Mouse (Mus musculus) liver, embryonic 13.5 days (tissue): ENCODE results near the gene Invs. TPM values are rescaled to one million over a fixed set of nuclear protein-coding genes. Genes with fewer than 3 reads are reported as not detected.
A peak's percentile ranks its signal among the peaks of the same experiment; 100 is the strongest.

Experiments used
- ATAC-seq: fragments of 200-750 bp; cut with Nextera tagmentation; 2 replicates; pipeline ENCODE4 v1.8.0; 2017; ENCODE audit warnings: low read depth, mild to moderate bottlenecking, moderate number of reproducible peaks, moderate library complexity
- DNase-seq: peaks from one replicate; pipeline ENCODE4 v3.0.0; 2022
- H3K27ac ChIP-seq: fragments of 300-500 bp; sonication (generic); 2 replicates; pipeline ENCODE4 v1.5.1; 2015; ENCODE audit warnings: moderate library complexity, mild to moderate bottlenecking, inconsistent platforms
- H3K27me3 ChIP-seq: fragments of 300-500 bp; sonication (generic); 2 replicates; pipeline ENCODE4 v1.6.1; 2015; ENCODE audit warnings: mild to moderate bottlenecking, inconsistent platforms
- H3K36me3 ChIP-seq: fragments of 300-500 bp; sonication (generic); 2 replicates; pipeline ENCODE4 v1.6.1; 2015; ENCODE audit warnings: mild to moderate bottlenecking, inconsistent platforms
- H3K4me1 ChIP-seq: fragments of 300-500 bp; sonication (generic); replicated peaks from 2 replicates; pipeline ENCODE4 v1.6.1; 2015; ENCODE audit warnings: inconsistent platforms
- H3K4me2 ChIP-seq: fragments of 300-500 bp; sonication (generic); 2 replicates; pipeline ENCODE4 v1.6.1; 2015; ENCODE audit warnings: inconsistent platforms, mild to moderate bottlenecking, moderate library complexity
- H3K4me3 ChIP-seq: fragments of 300-500 bp; sonication (generic); replicated peaks from 2 replicates; pipeline ENCODE4 v1.5.1; 2015; ENCODE audit warnings: mild to moderate bottlenecking, inconsistent platforms
- H3K9ac ChIP-seq: fragments of 300-500 bp; sonication (generic); 2 replicates; pipeline ENCODE4 v1.6.1; 2015; ENCODE audit warnings: mild to moderate bottlenecking, inconsistent platforms
- H3K9me3 ChIP-seq: fragments of 300-500 bp; sonication (generic); replicated peaks from 2 replicates; pipeline ENCODE4 v1.6.1; 2016; ENCODE audit warnings: inconsistent platforms
- WGBS: fragments of 180-500 bp; shearing (Covaris S2); methylation state at CpG from one replicate; pipeline ENCODE4 v1.1.7; 2015; ENCODE audit not compliant: insufficient replicate concordance; 5-methylcytosine and 5-hydroxymethylcytosine counted together
- polyA plus RNA-seq: library from polyadenylated mRNA; unstranded; fragments of >200 nt; fragmentation: Nextera tagmentation; extraction: Ambion mirVana; gene quantifications from 2 replicates; pipeline ENCODE4 v1.2.1, GENCODE M21; 2015

Invs gene
- polyA plus RNA-seq, 1 experiment from 2014 or later, result 2.0 TPM

DNA sequence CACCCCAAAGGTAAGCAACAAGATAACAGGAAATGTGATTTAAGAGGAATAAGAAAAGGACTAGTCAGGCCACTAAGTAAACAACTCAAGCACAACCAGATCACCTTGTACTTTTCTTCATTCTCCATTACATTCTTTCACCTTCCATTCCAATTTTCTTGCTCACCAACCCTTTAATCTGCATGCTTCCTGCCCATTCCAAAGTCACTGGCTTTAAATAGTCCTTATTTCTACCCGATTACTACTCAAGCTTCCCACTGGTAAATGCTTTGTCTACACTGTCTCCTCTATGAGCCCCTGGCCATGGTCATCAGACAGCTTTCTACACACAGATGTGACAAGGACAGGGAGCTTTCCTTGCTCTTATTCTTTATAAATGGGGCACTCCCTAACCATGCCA is 191.4 kb downstream of the Invs start:
- Histone ChIP-seq H3K4me1 (peaks cover 16% of the 10 kb centered on the region), H3K4me3 (peak overlapping the region; percentile 28), H3K9ac (peak overlapping the region; percentile 51; the same call in 1 of the 2 replicates), H3K9me3 (no peaks in the 10 kb centered on the region), H3K36me3 (peaks cover 20% of the 10 kb centered on the region), H3K27me3 (no peaks in the 10 kb centered on the region), H3K27ac (no peak overlapping the region), H3K4me2 (peak overlapping the region; percentile 92)
- WGBS, result 48% methylated on average over 1 of the region's 1 CpGs
- ATAC-seq (no peak), DNase-seq (no peak)

DNA sequence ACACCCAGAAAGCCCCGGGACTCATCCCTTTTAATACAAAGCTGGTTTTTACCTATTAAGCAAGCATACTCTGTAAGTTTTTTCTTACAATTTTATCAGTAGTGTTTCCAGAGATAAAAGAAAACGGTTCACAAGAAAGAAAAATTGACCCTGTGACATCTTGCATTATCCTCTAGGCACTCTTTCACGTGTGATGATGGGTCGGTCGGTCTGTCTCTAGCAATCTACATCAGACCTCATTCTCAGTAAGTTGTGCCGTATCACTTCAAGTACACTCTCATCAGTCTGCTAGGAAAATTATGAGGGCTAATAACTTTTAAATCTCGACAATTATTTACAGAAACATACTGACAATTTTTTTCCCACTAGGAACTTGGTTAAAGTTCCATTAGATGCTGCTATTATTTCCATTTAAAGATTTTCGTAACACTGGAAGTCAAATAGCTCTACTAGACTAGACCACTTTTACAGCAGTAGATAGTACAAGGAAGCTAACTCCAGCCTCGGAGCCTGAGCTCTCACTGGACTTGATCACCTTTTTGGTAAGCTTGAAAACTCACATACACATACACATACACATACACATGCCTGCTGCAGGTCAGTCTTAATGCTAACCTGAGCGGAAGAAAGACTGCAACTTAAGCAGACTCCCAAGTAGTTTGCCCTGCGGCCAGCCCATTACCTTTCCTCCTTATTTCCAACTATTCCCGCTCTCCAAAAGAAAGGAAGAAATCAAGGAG is 192.7 kb downstream of the Invs start:
- Histone ChIP-seq H3K4me2 (peak overlapping the region; percentile 92), H3K4me3 (peak overlapping the region; percentile 96), H3K9me3 (no peaks in the 10 kb centered on the region), H3K27ac (peak overlapping the region; percentile 82), H3K9ac (peak overlapping the region; percentile 97), H3K36me3 (peaks cover 12% of the 10 kb centered on the region), H3K27me3 (no peaks in the 10 kb centered on the region), H3K4me1 (peaks cover 16% of the 10 kb centered on the region)
- ATAC-seq (peak; percentile 16; the same call in 1 of the 2 replicates), DNase-seq (no peak)
- WGBS, result 4% methylated on average over 12 of the region's 12 CpGs

DNA sequence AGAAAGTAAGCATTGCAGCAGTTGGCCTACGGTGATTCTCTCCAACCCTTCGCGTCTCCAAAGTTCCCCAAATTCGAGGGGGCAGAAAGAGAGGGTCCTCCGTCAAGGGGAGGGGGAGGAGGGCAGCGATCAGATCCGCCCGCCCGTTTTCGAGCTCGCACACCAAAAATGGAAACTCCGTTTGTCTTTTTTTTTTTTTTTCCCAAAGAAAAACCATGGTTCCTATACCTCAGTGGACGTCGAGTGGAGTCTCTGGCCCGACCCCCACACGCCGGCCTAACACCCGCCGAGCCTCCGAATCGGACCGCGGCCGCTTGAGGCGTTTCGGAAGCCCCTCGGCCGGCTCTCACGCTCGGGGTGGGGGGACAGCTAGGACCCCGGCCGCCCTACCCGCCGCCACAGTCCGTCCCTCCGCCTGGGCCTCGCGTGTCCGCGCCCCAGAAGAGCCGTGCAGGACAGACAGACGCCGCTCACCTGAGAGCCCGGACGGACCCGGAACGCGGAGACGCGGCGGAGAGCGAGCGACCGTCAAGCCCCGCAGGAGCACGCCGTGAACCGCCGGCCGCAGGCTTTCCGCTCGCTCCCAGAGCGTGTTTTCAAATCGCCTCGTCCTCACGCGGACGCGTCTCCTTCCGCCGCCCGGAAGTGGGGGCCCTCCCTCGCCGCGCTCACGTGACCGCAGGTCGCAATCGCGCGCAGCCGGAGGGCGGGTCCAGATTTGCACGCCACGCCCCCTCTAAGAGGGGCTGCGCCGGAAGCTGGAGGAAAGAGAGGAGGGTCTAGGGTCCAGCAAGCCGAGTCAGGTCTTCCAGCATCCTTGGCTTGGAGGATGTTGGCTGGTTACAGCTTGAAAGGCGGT is 193.5 kb downstream of the Invs start, which contains the start of gene Tex10:
Gene Tex10 (minus strand): TSS at position 668 of the 859 bp plus-strand sequence.
- H3K4me3 ChIP-seq, result peak within 1 kb of the TSS; percentile 96
- no peaks in the 10 kb centered on the region for H3K9me3 ChIP-seq
- H3K4me2 ChIP-seq, result peak within 1 kb of the TSS; percentile 92
- DNase-seq (peak; percentile 83), ATAC-seq (peak; percentile 90)
- peaks cover 16% of the 10 kb centered on the region for H3K4me1 ChIP-seq
- peaks cover 8% of the 10 kb centered on the region for H3K36me3 ChIP-seq
- no peaks in the 10 kb centered on the region for H3K27me3 ChIP-seq
- under 1% methylated on average over 89 of the region's 89 CpGs for WGBS
- peak within 1 kb of the TSS; percentile 97 for H3K9ac ChIP-seq
- peak within 1 kb of the TSS; percentile 82 for H3K27ac ChIP-seq

DNA sequence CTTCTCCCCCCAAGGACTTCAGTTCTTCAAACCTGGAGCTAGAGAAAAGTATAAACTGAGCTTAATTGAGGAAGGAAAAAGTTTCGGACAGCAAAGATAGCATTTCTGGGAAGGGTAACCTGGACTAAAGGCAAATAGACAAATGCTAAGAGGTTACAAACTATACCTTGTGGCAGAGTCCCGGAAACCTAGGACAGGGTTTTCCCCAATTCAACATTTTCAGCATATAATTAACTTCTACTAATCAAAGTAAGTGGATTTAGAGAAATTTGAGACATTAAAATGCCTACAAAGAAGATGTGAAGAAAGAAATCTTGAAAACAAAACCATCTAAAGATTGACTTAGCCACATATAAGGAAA is 194.1 kb downstream of the Invs start:
- DNase-seq, result no peak
- ATAC-seq, result no peak
- WGBS, result 60% methylated on average over 2 of the region's 2 CpGs

DNA sequence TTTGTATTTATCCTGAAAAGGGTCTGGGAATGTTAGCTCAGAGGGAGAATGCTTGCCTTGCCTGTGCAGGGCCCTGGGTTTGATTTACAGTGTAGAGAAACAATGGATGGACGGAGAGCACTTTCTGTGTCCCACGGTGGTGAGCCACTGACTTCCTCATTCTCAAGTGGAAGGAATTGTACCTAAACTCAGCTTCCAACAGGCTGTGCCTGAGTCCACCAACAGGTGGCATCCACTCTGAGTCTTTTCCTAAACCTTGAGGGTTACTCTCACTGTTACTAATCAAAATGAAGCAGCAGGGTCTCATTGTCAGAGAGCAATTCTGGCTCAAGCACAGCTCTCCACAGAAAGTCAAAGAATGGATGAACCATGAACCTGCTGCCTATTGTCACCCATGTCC is 201.7 kb downstream of the Invs start:
- ATAC-seq (no peak), DNase-seq (no peak)
- no peak overlapping the region for H3K27ac ChIP-seq
- no peaks in the 10 kb centered on the region for H3K9me3 ChIP-seq
- 8% methylated on average over 2 of the region's 2 CpGs for WGBS
- H3K4me1 ChIP-seq, result no peaks in the 10 kb centered on the region
- H3K4me2 ChIP-seq, result no peak overlapping the region
- no peaks in the 10 kb centered on the region for H3K27me3 ChIP-seq
- no peak overlapping the region for H3K9ac ChIP-seq
- H3K36me3 ChIP-seq, result no peaks in the 10 kb centered on the region
- H3K4me3 ChIP-seq, result no peak overlapping the region

More for the DNA sequence above, 194.1 kb downstream of the Invs start:
- no peaks in the 10 kb centered on the region for H3K9me3 ChIP-seq
- peak overlapping the region; percentile 96 for H3K4me3 ChIP-seq
- H3K4me2 ChIP-seq, result peak overlapping the region; percentile 92
- no peak overlapping the region for H3K27ac ChIP-seq
- peaks cover 16% of the 10 kb centered on the region for H3K4me1 ChIP-seq
- H3K27me3 ChIP-seq, result no peaks in the 10 kb centered on the region
- peaks cover 2% of the 10 kb centered on the region for H3K36me3 ChIP-seq
- peak overlapping the region; percentile 97; the same call in 1 of the 2 replicates for H3K9ac ChIP-seq

Other genes with a start within 250 kb of the Invs start
- gene Nr4a3, start 234.6 kb upstream of the Invs start, polyA plus RNA-seq, result not detected in 2 replicates
- 22.3 and 23.6 TPM in 2 replicates for gene Stx17, start 154.8 kb upstream of the Invs start, polyA plus RNA-seq
- gene Erp44, start 202 bp upstream of the Invs start, polyA plus RNA-seq, result 47.2 and 61.6 TPM in 2 replicates
- gene Tex10, start 193.7 kb downstream of the Invs start, polyA plus RNA-seq, result 20.3 and 28.7 TPM in 2 replicates